Mouse (Mus musculus): ENCODE measurements around the gene Akap8.
A peak's percentile ranks its signal among the peaks of the same experiment; 100 is the strongest.

Akap8 gene

GRCm38 (mm10) chr17:32320597-32321389, at the start of gene Akap8:
Gene Akap8, minus strand, starts transcription at chr17:32321238.
- peak; percentile 99 for DNase-seq

- DNase-seq, result no peak
Observed at GRCm38 (mm10) chr17:32368991-32369578, 48.0 kb upstream of the Akap8 start.

GRCm38 (mm10) chr17:32367706-32368105, 46.7 kb upstream of the Akap8 start:
- DNase-seq, result no peak

- no peak for DNase-seq
Observed at GRCm38 (mm10) chr17:32365296-32365695, 44.3 kb upstream of the Akap8 start.

GRCm38 (mm10) chr17:32364850-32365249, 43.8 kb upstream of the Akap8 start:
- DNase-seq, result no peak

GRCm38 (mm10) chr17:32364331-32364730, 43.3 kb upstream of the Akap8 start:
- peak; percentile 94 for DNase-seq

GRCm38 (mm10) chr17:32363821-32364301, 42.8 kb upstream of the Akap8 start:
- no peak for DNase-seq

- no peak for DNase-seq
Observed at GRCm38 (mm10) chr17:32362686-32363085, 41.6 kb upstream of the Akap8 start.

GRCm38 (mm10) chr17:32359928-32360327, 38.9 kb upstream of the Akap8 start:
- no peak for DNase-seq

- no peak for DNase-seq
Observed at GRCm38 (mm10) chr17:32358943-32359340, 37.9 kb upstream of the Akap8 start.

- no peak for DNase-seq
Observed at GRCm38 (mm10) chr17:32358192-32358942, 37.3 kb upstream of the Akap8 start.

GRCm38 (mm10) chr17:32356766-32357760, 36.0 kb upstream of the Akap8 start:
- DNase-seq, result no peak

GRCm38 (mm10) chr17:32356281-32356680, 35.2 kb upstream of the Akap8 start:
- no peak for DNase-seq

- no peak for DNase-seq
Observed at GRCm38 (mm10) chr17:32355031-32355430, 34.0 kb upstream of the Akap8 start.

GRCm38 (mm10) chr17:32354211-32354610, 33.2 kb upstream of the Akap8 start:
- DNase-seq, result no peak

- DNase-seq, result peak; percentile 92
Observed at GRCm38 (mm10) chr17:32353696-32354095, 32.7 kb upstream of the Akap8 start.

GRCm38 (mm10) chr17:32351726-32352125, 30.7 kb upstream of the Akap8 start:
- DNase-seq, result no peak

- DNase-seq, result no peak
Observed at GRCm38 (mm10) chr17:32351269-32351668, 30.2 kb upstream of the Akap8 start.

GRCm38 (mm10) chr17:32350382-32350983, 29.4 kb upstream of the Akap8 start, which contains the start of gene Akap8l:
Gene Akap8l, minus strand, starts transcription at chr17:32350607.
- peak; percentile 98 for DNase-seq

- no peak for DNase-seq
Observed at GRCm38 (mm10) chr17:32349851-32350381, 28.9 kb upstream of the Akap8 start.

GRCm38 (mm10) chr17:32349037-32349732, 28.1 kb upstream of the Akap8 start:
- DNase-seq, result peak; percentile 40
